Mouse (Mus musculus) liver, embryonic 14.5 days (tissue): ENCODE data around the gene Acyp2. TPM values are rescaled to one million over a fixed set of nuclear protein-coding genes. Genes with fewer than 3 reads are reported as not detected.
A peak's percentile ranks its signal among the peaks of the same experiment; 100 is the strongest.

ENCODE experiments used
- ATAC-seq: fragments of 200-750 bp; cut with Nextera tagmentation; 2 replicates; pipeline ENCODE4 v1.8.0; 2017; ENCODE audit warnings: moderate number of reproducible peaks, mild to moderate bottlenecking, moderate library complexity; ENCODE audit not compliant: insufficient read depth
- DNase-seq, 3 experiments: peaks; one replicate each; pipeline ENCODE4 v3.0.0-alpha.2; 2012 to 2013; ENCODE audit warnings: low read depth in 3 of 3, low spot score in 3 of 3
- H3K27ac ChIP-seq: fragments of 300-500 bp; sonication (generic); 2 replicates; pipeline ENCODE4 v1.5.1; 2014; ENCODE audit warnings: moderate library complexity, mild to moderate bottlenecking, control low read depth, inconsistent platforms
- H3K27me3 ChIP-seq: fragments of 300-500 bp; sonication (generic); 2 replicates; pipeline ENCODE4 v1.6.1; 2014; ENCODE audit warnings: mild to moderate bottlenecking, low read length, moderate library complexity; ENCODE audit not compliant: control insufficient read depth, insufficient read depth
- H3K36me3 ChIP-seq: fragments of 300-500 bp; sonication (generic); replicated peaks from 2 replicates; pipeline ENCODE4 v1.6.1; 2014; ENCODE audit warnings: low read depth; ENCODE audit not compliant: control insufficient read depth, insufficient read depth
- H3K4me1 ChIP-seq, 2 experiments: fragments of 200-500 bp in 1 of 2; fragments of 300-500 bp in 1 of 2; sonication (generic) in 1 of 2; replicated peaks; 2 replicates each; pipeline ENCODE4 v1.6.1; 2012 to 2014; ENCODE audit warnings: antibody characterized with exemption in 1 of 2, inconsistent platforms in 1 of 2, low read length in 1 of 2; ENCODE audit not compliant: control insufficient read depth in 2 of 2, insufficient read depth in 2 of 2
- H3K4me2 ChIP-seq: fragments of 300-500 bp; sonication (generic); 2 replicates; pipeline ENCODE4 v1.6.1; 2014; ENCODE audit warnings: low read depth, mild to moderate bottlenecking, control low read depth, moderate library complexity
- H3K4me3 ChIP-seq, 2 experiments: fragments of 200-500 bp in 1 of 2; fragments of 300-500 bp in 1 of 2; sonication (generic) in 1 of 2; 2 replicates each; pipeline ENCODE4 v1.5.1; 2012 to 2014; ENCODE audit warnings: low read depth in 2 of 2, low read length in 2 of 2, mild to moderate bottlenecking in 2 of 2, control low read depth in 1 of 2, inconsistent platforms in 1 of 2, moderate library complexity in 1 of 2; ENCODE audit not compliant: insufficient read depth in 1 of 2
- H3K9ac ChIP-seq: fragments of 300-500 bp; sonication (generic); replicated peaks from 2 replicates; pipeline ENCODE4 v1.6.1; 2014; ENCODE audit warnings: mild to moderate bottlenecking, control low read depth, moderate library complexity
- H3K9me3 ChIP-seq: fragments of 300-500 bp; sonication (generic); 2 replicates; pipeline ENCODE4 v1.6.1; 2016; ENCODE audit warnings: low read length, mixed read lengths; ENCODE audit not compliant: control insufficient read depth
- CTCF ChIP-seq: IDR thresholded peaks from 2 replicates; pipeline ENCODE4 v1.5.1; 2016; ENCODE audit warnings: antibody characterized with exemption, low read depth, control low read depth
- EP300 ChIP-seq: IDR thresholded peaks from 2 replicates; pipeline ENCODE4 v1.6.1; 2016; ENCODE audit warnings: antibody characterized with exemption, low read depth
- WGBS: fragments of 180-500 bp; shearing (Covaris S2); extraction: QIAGEN DNeasy Blood & Tissue Kit; methylation state at CpG from one replicate; pipeline ENCODE4 v1.1.7; 2014; ENCODE audit not compliant: insufficient replicate concordance; 5-methylcytosine and 5-hydroxymethylcytosine counted together
- polyA plus RNA-seq, 2 experiments: library from polyadenylated mRNA; depleted of rRNA in 1 of 2; stranded (reverse) in 1 of 2; unstranded in 1 of 2; fragments of >200 nt; fragmentation: Nextera tagmentation in 1 of 2; extraction: Ambion mirVana in 1 of 2; gene quantifications; 2 replicates each; pipeline versions ENCODE4 v1.2.1 to v1.2.3; 2012 to 2014

Acyp2 gene
- polyA plus RNA-seq (2012; rRNA removed), result 1.0 and 2.6 TPM in 2 replicates
- polyA plus RNA-seq (2014; fragmentation: Nextera tagmentation; extraction: Ambion mirVana), result 5.4 and 5.6 TPM in 2 replicates

DNA sequence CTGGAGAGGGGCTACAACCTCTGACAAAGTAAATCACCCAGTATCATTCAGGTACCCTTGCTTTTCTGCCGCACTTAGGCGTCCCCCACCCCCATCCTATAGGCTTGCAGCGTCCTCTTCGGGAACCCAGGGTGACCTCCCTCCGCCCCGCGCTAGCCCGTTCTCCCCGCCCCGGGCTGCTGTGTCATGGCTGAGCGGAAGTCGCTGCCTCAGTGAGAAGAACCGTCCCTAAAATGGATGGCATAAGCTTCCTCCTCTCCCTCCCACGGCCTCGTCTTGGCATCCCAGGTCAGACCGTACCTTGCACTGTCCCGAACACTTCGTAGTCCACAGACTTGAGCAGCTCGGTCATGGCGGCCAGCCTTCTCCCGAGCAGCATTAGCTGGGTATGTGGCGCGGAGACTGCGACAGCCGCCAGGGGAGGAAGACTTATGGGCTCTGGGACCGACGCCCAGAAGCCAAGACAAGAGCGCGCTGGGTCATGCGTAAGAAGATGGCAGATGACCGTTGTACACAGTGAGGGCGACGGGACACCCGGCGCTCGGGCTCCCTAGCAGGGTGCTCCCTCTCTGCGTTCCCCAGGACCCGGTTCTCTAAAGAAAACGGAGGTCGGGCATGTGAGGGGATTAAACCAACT, at the start of gene Acyp2:
Gene Acyp2, minus strand, starts transcription at position 587 of the 637 bp plus-strand sequence.
- H3K27me3 ChIP-seq, result no peaks in the 10 kb centered on the region
- H3K9me3 ChIP-seq, result no peaks in the 10 kb centered on the region
- H3K4me2 ChIP-seq, result peak within 1 kb of the TSS; percentile 68
- no peaks in the 10 kb centered on the region for H3K36me3 ChIP-seq
- H3K9ac ChIP-seq, result peak within 1 kb of the TSS; percentile 87
- WGBS, result under 1% methylated on average over 40 of the region's 40 CpGs
- peak within 1 kb of the TSS; percentile 76 to 82 for H3K4me3 ChIP-seq
- ATAC-seq (peak; percentile 99), DNase-seq (peak; percentile 68 to 75 (median 73))
- peak within 1 kb of the TSS; percentile 72 for H3K27ac ChIP-seq
- peaks cover 0 to 2% of the 10 kb centered on the region in 2 experiments for H3K4me1 ChIP-seq
- TF ChIP-seq CTCF (peak; percentile 73), EP300 (no peak)

DNA sequence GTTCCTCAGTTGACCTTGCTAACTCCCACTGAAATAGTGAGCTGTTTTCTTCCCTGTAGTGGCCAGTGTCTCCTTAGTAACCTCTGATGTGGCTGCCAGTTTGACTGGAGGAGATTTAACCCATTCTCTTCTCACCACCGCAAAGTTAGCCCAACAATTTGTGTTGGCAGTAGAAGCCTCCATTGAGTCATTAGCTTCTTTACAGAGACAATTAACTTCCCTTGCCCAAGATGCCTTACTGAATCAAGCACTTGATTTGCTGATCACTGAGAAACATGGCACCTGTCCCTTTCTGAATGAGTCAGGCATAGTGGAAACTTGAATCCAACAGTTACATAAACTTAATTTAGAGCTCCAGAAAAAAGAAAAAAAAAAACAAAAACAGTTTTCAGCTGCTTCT, 40.0 kb upstream of the Acyp2 start:
- H3K4me1 ChIP-seq, result no peaks in the 10 kb centered on the region
- no peaks in the 10 kb centered on the region for H3K36me3 ChIP-seq
- H3K27ac ChIP-seq, result no peak overlapping the region
- WGBS, result 71% methylated on average over 1 of the region's 1 CpGs
- DNase-seq (no peak), ATAC-seq (no peak)
- TF ChIP-seq CTCF, result no peak
- TF ChIP-seq EP300, result no peak
- H3K9me3 ChIP-seq, result no peaks in the 10 kb centered on the region
- no peak overlapping the region for H3K4me2 ChIP-seq
- H3K27me3 ChIP-seq, result no peaks in the 10 kb centered on the region
- H3K4me3 ChIP-seq, result no peak overlapping the region
- H3K9ac ChIP-seq, result no peak overlapping the region

DNA sequence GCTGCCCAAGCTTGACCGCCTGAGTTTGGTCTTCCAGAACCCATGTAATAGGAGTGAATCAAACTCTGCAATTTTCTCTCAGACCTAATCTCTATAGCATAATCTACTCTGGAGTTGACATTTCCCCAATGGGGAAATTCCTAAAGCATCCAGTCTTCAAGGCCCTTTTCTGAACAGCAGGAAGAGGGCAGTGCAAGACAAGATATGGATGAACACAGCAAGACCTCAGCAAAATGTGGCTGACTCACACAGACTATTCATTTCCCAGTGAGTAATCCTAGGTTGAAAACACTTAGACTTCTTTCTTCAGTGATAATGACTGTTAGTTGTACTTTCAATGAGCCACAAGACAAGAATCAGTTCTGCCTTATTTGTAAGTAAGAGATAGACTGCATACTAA, 26.7 kb upstream of the Acyp2 start:
- no peaks in the 10 kb centered on the region for H3K27me3 ChIP-seq
- no peak for ATAC-seq
- H3K27ac ChIP-seq, result no peak overlapping the region
- H3K4me1 ChIP-seq, result no peaks in the 10 kb centered on the region
- no peak for TF ChIP-seq EP300
- TF ChIP-seq CTCF, result peak; percentile 33; the same call in 1 of the 2 replicates
- H3K4me3 ChIP-seq, result no peak overlapping the region
- H3K36me3 ChIP-seq, result no peaks in the 10 kb centered on the region
- no peak overlapping the region for H3K4me2 ChIP-seq
- 73% methylated on average over 1 of the region's 1 CpGs for WGBS
- H3K9ac ChIP-seq, result no peak overlapping the region
- H3K9me3 ChIP-seq, result no peaks in the 10 kb centered on the region
- DNase-seq, result peak in 1 of 3 experiments; percentile 3

GRCm38 (mm10) chr11:30672719-30673118, 23.3 kb upstream of the Acyp2 start:
- Histone ChIP-seq H3K36me3 (no peaks in the 10 kb centered on the region), H3K27me3 (no peaks in the 10 kb centered on the region), H3K9me3 (no peaks in the 10 kb centered on the region), H3K4me1 (no peaks in the 10 kb centered on the region), H3K27ac (no peak overlapping the region), H3K4me3 (no peak overlapping the region), H3K9ac (no peak overlapping the region), H3K4me2 (no peak overlapping the region)
- ATAC-seq (no peak), DNase-seq (no peak)
- TF ChIP-seq CTCF, result no peak
- TF ChIP-seq EP300, result no peak
- 32% methylated on average over 1 of the region's 1 CpGs for WGBS

DNA sequence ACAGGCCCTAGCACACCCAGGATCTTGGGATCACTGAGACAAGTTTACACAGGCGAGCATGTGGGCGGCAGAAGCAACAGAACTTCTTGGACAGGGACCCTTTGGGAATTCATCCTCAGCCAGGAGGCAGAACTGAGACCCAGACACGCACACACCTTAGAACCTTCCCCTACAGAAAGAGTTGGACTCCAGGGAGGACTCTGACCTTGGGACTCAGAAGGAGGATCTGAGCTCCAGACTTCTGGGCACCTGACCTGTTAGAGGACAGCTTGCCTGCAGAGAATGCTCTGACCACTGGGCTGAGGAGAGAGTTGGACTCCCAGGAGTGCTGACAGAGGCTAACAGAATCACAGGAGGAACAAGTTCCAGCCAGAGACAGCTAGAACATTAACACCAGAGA, 13.6 kb upstream of the Acyp2 start:
- Histone ChIP-seq H3K9ac (no peak overlapping the region), H3K4me1 (no peaks in the 10 kb centered on the region), H3K4me2 (no peak overlapping the region), H3K27ac (no peak overlapping the region), H3K9me3 (no peaks in the 10 kb centered on the region), H3K36me3 (no peaks in the 10 kb centered on the region), H3K4me3 (no peak overlapping the region), H3K27me3 (no peaks in the 10 kb centered on the region)
- TF ChIP-seq CTCF (no peak), EP300 (no peak)
- DNase-seq (no peak), ATAC-seq (no peak)
- 48% methylated on average over 3 of the region's 3 CpGs for WGBS
